Mouse (Mus musculus): Measurements from ENCODE around the gene Ppt1.

The Ppt1 gene

GRCm38 (mm10) chr4:122870741-122871140 is 34.7 kb downstream of the Ppt1 start:
- DNase-seq, result no peak

- no peak for DNase-seq
Measured at GRCm38 (mm10) chr4:122871269-122871668, 35.2 kb downstream of the Ppt1 start.

- peak in 1 of 2 experiments; percentile 6 for DNase-seq
Measured at GRCm38 (mm10) chr4:122871989-122872388, 35.9 kb downstream of the Ppt1 start.

- peak; percentile 31 to 42 for DNase-seq
Measured at GRCm38 (mm10) chr4:122873003-122873402, 37.0 kb downstream of the Ppt1 start.

- DNase-seq, result no peak
Measured at GRCm38 (mm10) chr4:122873512-122873911, 37.5 kb downstream of the Ppt1 start.

GRCm38 (mm10) chr4:122878333-122879070 is 42.5 kb downstream of the Ppt1 start:
- DNase-seq, result peak in 1 of 2 experiments; percentile 7

- DNase-seq, result no peak
Measured at GRCm38 (mm10) chr4:122882544-122882943, 46.5 kb downstream of the Ppt1 start.

- no peak for DNase-seq
Measured at GRCm38 (mm10) chr4:122883294-122883693, 47.3 kb downstream of the Ppt1 start.

- no peak for DNase-seq
Measured at GRCm38 (mm10) chr4:122884051-122884450, 48.0 kb downstream of the Ppt1 start.

- DNase-seq, result peak in 1 of 2 experiments; percentile 12
Measured at GRCm38 (mm10) chr4:122884481-122885340, 48.7 kb downstream of the Ppt1 start.

- peak; percentile 94 to 95 for DNase-seq
Measured at GRCm38 (mm10) chr4:122885768-122886578, 49.9 kb downstream of the Ppt1 start, which contains the start of gene Cap1. Gene Cap1 (minus strand): TSS chr4:122886056.

GRCm38 (mm10) chr4:122886579-122887254 is 50.7 kb downstream of the Ppt1 start:
- no peak for DNase-seq

GRCm38 (mm10) chr4:122887336-122887735 is 51.3 kb downstream of the Ppt1 start:
- DNase-seq, result no peak

- DNase-seq, result no peak
Measured at GRCm38 (mm10) chr4:122890881-122891481, 54.9 kb downstream of the Ppt1 start.

- no peak for DNase-seq
Measured at GRCm38 (mm10) chr4:122891597-122891996, 55.6 kb downstream of the Ppt1 start.

GRCm38 (mm10) chr4:122892157-122892556 is 56.1 kb downstream of the Ppt1 start:
- peak in 1 of 2 experiments; percentile 5 for DNase-seq

GRCm38 (mm10) chr4:122897750-122898149 is 61.7 kb downstream of the Ppt1 start:
- no peak for DNase-seq

GRCm38 (mm10) chr4:122898313-122898712 is 62.3 kb downstream of the Ppt1 start:
- DNase-seq, result peak; percentile 65 to 67

- no peak for DNase-seq
Measured at GRCm38 (mm10) chr4:122902156-122902555, 66.1 kb downstream of the Ppt1 start.

GRCm38 (mm10) chr4:122903709-122904108 is 67.7 kb downstream of the Ppt1 start:
- no peak for DNase-seq

GRCm38 (mm10) chr4:122905359-122905758 is 69.3 kb downstream of the Ppt1 start:
- no peak for DNase-seq

Data from thymus, postnatal 36 days (tissue).